Mouse (Mus musculus) heart, embryonic 16.5 days (tissue): ENCODE results near the gene Cd84. TPM values are rescaled to one million over a fixed set of nuclear protein-coding genes. Genes with fewer than 3 reads are reported as not detected.

Experiments
- ATAC-seq: fragments of 200-750 bp; cut with Nextera tagmentation; replicated peaks from 2 replicates; pipeline ENCODE4 v1.8.0; 2017; ENCODE audit warnings: moderate number of reproducible peaks; ENCODE audit not compliant: insufficient read depth, low FRiP score; ENCODE audit errors: extremely low read depth
- H3K27ac ChIP-seq: fragments of 300-500 bp; sonication (generic); 2 replicates; pipeline ENCODE4 v1.5.1; 2014; ENCODE audit warnings: mild to moderate bottlenecking, low read length, control low read depth, moderate library complexity
- H3K27me3 ChIP-seq: fragments of 300-500 bp; sonication (generic); 2 replicates; pipeline ENCODE4 v1.6.1; 2014; ENCODE audit warnings: low read length, mixed read lengths; ENCODE audit not compliant: control insufficient read depth, insufficient read depth
- H3K36me3 ChIP-seq: fragments of 300-500 bp; sonication (generic); 2 replicates; pipeline ENCODE4 v1.6.1; 2014; ENCODE audit not compliant: control insufficient read depth, insufficient read depth
- H3K4me1 ChIP-seq: fragments of 300-500 bp; sonication (generic); 2 replicates; pipeline ENCODE4 v1.6.1; 2014; ENCODE audit warnings: low read length, mixed read lengths; ENCODE audit not compliant: control insufficient read depth, insufficient read depth
- H3K4me2 ChIP-seq: fragments of 300-500 bp; sonication (generic); 2 replicates; pipeline ENCODE4 v1.6.1; 2014; ENCODE audit warnings: low read depth, mild to moderate bottlenecking, control low read depth, low read length
- H3K4me3 ChIP-seq: fragments of 300-500 bp; sonication (generic); 2 replicates; pipeline ENCODE4 v1.5.1; 2014; ENCODE audit warnings: mild to moderate bottlenecking, control low read depth, low read length
- H3K9ac ChIP-seq: fragments of 300-500 bp; sonication (generic); 2 replicates; pipeline ENCODE4 v1.6.1; 2014; ENCODE audit warnings: low read length, control low read depth
- H3K9me3 ChIP-seq: fragments of 300-500 bp; sonication (generic); replicated peaks from 2 replicates; pipeline ENCODE4 v1.6.1; 2016; ENCODE audit warnings: low read length; ENCODE audit not compliant: control insufficient read depth
- WGBS: fragments of 180-500 bp; shearing (Covaris S2); extraction: QIAGEN DNeasy Blood & Tissue Kit; methylation state at CpG from one replicate; pipeline ENCODE4 v1.1.7; 2014; 5-methylcytosine and 5-hydroxymethylcytosine counted together
- polyA plus RNA-seq: library from polyadenylated mRNA; unstranded; fragments of >200 nt; fragmentation: Nextera tagmentation; extraction: Ambion mirVana; gene quantifications from 2 replicates; pipeline ENCODE4 v1.2.1, GENCODE M21; 2015

The Cd84 gene
- polyA plus RNA-seq, 1 experiment from 2014 or later: 2.6 TPM

DNA sequence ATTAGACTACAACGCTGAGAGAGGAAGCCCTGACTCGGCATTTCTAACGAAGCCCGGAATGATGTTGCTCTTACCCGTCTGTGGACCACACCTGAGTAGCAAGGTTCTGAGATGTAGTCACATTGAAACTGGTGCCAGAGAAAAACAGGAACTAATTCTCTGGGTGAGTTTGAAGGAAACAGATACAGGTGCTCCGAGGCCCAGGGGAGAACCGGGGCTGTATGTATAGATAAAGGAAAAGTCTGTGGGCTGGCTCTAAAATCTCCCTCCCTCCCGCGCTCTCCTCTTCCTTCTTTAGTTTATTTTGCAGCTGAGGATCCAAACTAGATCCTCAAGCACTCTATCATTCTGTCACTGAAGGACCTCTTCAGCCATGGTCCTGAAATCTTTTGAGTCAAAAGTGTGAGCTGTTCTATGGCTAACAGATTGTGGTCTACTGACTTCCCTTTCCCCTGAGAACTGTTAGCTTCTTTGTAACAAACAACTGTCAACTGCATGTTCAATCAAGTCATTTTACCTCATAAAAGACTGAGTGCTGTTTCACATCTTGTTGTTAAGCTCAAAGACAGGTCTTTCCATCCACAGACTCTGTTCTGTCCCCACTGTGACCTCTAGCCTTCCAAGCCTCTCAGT lies 81.6 kb downstream of the Cd84 start:
- H3K4me2 ChIP-seq: no peak overlapping the region
- no peaks in the 10 kb centered on the region for H3K27me3 ChIP-seq
- H3K9me3 ChIP-seq: no peaks in the 10 kb centered on the region
- H3K27ac ChIP-seq: peak overlapping the region; percentile 58
- no peaks in the 10 kb centered on the region for H3K36me3 ChIP-seq
- no peak overlapping the region for H3K4me3 ChIP-seq
- 66% methylated on average over 9 of the region's 9 CpGs for WGBS
- no peak overlapping the region for H3K9ac ChIP-seq
- no peaks in the 10 kb centered on the region for H3K4me1 ChIP-seq
- no peak; the same call in 1 of the 2 replicates for ATAC-seq

- 63% methylated on average over 2 of the region's 2 CpGs for WGBS
- H3K27ac ChIP-seq: peak overlapping the region; percentile 58
- no peak overlapping the region for H3K9ac ChIP-seq
- H3K9me3 ChIP-seq: no peaks in the 10 kb centered on the region
- H3K4me2 ChIP-seq: no peak overlapping the region
- H3K36me3 ChIP-seq: no peaks in the 10 kb centered on the region
- H3K4me1 ChIP-seq: no peaks in the 10 kb centered on the region
- H3K27me3 ChIP-seq: no peaks in the 10 kb centered on the region
- ATAC-seq: no peak
- H3K4me3 ChIP-seq: no peak overlapping the region
Measured at GRCm38 (mm10) chr1:171921641-171922040, 82.1 kb downstream of the Cd84 start.

DNA sequence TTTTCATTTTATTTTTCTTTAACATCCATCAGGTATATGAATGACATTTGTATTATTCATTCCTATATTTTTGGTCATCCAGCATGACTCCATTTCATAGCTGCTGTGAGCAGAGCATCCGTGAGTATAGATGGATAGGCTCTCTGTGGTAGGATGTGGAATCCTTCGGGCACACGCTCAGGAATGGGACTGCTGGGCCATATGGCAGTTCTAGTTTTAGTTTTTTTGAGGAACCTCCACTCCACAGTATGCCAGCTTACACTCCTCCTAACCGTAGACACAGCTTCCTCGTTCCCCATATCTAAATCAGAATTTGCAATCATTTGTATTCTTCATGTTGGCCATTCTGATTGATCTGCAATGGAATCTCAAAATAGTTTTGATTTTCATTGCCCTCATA lies 83.3 kb downstream of the Cd84 start:
- Histone ChIP-seq H3K36me3 (no peaks in the 10 kb centered on the region), H3K4me1 (no peaks in the 10 kb centered on the region), H3K9me3 (no peaks in the 10 kb centered on the region), H3K4me2 (no peak overlapping the region), H3K27me3 (no peaks in the 10 kb centered on the region), H3K4me3 (no peak overlapping the region), H3K9ac (no peak overlapping the region), H3K27ac (no peak overlapping the region)
- 85% methylated on average over 5 of the region's 5 CpGs for WGBS
- no peak for ATAC-seq

DNA sequence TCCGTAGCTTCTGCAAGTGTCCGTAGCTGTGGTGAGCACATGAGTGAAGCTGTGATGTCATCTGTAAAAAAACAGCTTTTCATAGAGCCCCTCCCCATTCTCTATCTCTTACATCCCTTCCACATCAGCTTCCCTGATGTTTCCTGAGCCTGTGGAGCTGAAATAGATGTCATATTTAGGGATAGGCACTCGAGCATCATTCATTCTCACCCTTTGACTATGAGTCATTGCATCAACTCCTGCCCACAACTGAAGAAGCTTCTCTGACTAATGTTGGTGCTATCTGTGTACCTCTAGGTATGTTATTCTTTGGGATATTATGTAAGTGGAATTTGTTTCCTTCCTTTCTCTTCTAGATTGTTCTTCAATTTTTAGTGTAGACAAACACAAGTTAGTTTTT lies 85.4 kb downstream of the Cd84 start:
- Histone ChIP-seq H3K4me2 (no peak overlapping the region), H3K27me3 (no peaks in the 10 kb centered on the region), H3K9me3 (no peaks in the 10 kb centered on the region), H3K36me3 (no peaks in the 10 kb centered on the region), H3K4me1 (no peaks in the 10 kb centered on the region), H3K4me3 (no peak overlapping the region), H3K9ac (no peak overlapping the region), H3K27ac (no peak overlapping the region)
- ATAC-seq: no peak
- WGBS: 70% methylated on average over 3 of the region's 3 CpGs

DNA sequence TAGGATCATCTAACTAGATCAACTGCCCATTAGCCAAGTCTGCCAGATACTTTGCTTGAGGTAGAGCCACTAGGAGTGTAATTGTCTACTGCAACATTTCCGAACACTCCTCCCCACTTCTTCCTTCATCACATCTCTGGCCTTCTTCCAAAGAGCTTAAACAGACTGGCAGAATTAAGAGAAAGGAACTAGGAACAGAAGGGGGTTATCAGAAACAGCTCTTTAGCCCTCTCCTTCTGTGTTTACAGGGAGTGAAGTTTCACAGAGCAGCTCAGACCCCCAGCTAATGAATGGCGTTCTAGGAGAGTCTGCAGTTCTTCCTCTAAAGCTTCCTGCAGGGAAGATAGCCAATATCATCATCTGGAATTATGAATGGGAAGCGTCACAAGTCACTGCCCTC lies 94.4 kb downstream of the Cd84 start:
- H3K4me1 ChIP-seq: no peaks in the 10 kb centered on the region
- ATAC-seq: no peak
- H3K36me3 ChIP-seq: no peaks in the 10 kb centered on the region
- no peak overlapping the region for H3K4me3 ChIP-seq
- no peaks in the 10 kb centered on the region for H3K9me3 ChIP-seq
- H3K4me2 ChIP-seq: no peak overlapping the region
- WGBS: 18% methylated on average over 3 of the region's 3 CpGs
- H3K27ac ChIP-seq: no peak overlapping the region
- no peak overlapping the region for H3K9ac ChIP-seq
- H3K27me3 ChIP-seq: no peaks in the 10 kb centered on the region

DNA sequence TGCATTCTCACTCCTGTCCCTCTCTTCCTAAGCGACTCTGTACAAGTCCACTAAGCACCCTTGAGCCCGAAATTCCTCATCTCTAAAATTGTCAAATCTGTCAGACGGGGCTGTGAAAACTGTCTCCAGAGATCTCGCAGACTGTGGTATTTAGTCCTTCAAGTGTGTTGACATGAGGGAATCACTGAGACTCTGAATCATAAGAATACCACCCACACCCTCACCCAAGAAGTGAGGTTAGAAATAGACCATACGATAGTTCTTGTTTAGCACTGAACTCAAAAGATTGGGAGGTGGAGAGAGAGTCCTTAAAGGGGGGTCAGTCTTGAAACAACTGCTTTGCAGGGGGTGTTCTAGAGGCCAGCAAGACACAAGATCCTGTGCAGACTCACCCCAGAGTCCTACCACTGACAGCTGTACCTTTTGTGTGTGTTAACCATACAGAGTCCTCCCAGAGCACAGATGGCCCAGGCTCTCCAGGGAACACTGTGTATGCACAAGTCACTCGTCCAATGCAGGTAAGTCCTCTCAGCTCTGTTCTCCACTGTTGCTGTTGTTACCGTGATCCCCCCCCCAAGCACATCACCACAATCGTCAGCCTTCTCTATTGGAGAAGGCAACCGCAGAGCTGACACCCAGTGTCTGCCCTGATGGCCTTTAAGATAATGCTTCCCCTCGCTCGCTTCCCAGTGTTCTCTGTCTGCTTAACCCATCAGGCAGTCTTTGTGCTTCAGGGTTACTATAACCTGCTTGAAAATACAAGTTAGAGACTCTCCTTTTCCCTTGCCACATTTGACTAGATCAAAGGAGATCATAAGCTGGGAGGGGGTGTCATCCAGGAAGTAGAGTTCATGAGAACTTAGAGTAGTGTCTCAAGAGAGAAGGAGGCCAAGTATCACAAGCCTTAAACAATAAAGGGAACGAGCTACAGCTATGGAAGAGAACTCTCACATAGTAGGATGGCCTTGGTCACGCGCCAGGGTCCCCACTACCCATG lies 99.8 kb downstream of the Cd84 start:
- Histone ChIP-seq H3K27me3 (no peaks in the 10 kb centered on the region), H3K4me2 (no peak overlapping the region), H3K36me3 (no peaks in the 10 kb centered on the region), H3K9ac (no peak overlapping the region), H3K27ac (peak overlapping the region; percentile 20; the same call in 1 of the 2 replicates), H3K4me3 (no peak overlapping the region), H3K4me1 (no peaks in the 10 kb centered on the region), H3K9me3 (no peaks in the 10 kb centered on the region)
- 0 out of 2 replicates have a peak, but pooled peaks have one; percentile 23 for ATAC-seq
- WGBS: 62% methylated on average over 14 of the region's 14 CpGs

Other genes with a start within 250 kb of the Cd84 start
- 1.00 and 2.2 TPM in 2 replicates for gene Ly9, start 232.3 kb upstream of the Cd84 start, polyA plus RNA-seq
- 0.35 and 0.83 TPM in 2 replicates for gene Slamf7, start 186.7 kb upstream of the Cd84 start, polyA plus RNA-seq
- 6.4 and 11.2 TPM in 2 replicates for gene Cd48, start 157.7 kb upstream of the Cd84 start, polyA plus RNA-seq
- 0.46 and 0.79 TPM in 2 replicates for gene Slamf1, start 72.6 kb upstream of the Cd84 start, polyA plus RNA-seq
- not detected in 2 replicates for gene Gm10521, start 56.0 kb downstream of the Cd84 start, polyA plus RNA-seq
- 7.8 and 22.2 TPM in 2 replicates for gene Slamf6, start 77.8 kb downstream of the Cd84 start, polyA plus RNA-seq
- gene Vangl2, start 188.7 kb downstream of the Cd84 start, polyA plus RNA-seq: 7.3 and 7.5 TPM in 2 replicates
- not detected in 2 replicates for gene Nhlh1, start 217.9 kb downstream of the Cd84 start, polyA plus RNA-seq
- 170 and 179 TPM in 2 replicates for gene Copa, start 242.8 kb downstream of the Cd84 start, polyA plus RNA-seq
- 106 and 109 TPM in 2 replicates for gene Ncstn, start 243.1 kb downstream of the Cd84 start, polyA plus RNA-seq